Mouse (Mus musculus) heart, embryonic 14.5 days (tissue): ENCODE results near the gene Megf8. TPM values are rescaled to one million over a fixed set of nuclear protein-coding genes. Genes with fewer than 3 reads are reported as not detected.
A peak's percentile ranks its signal among the peaks of the same experiment; 100 is the strongest.

Source experiments
- ATAC-seq: fragments of 200-750 bp; cut with Nextera tagmentation; 2 replicates; pipeline ENCODE4 v1.8.0; 2017; ENCODE audit warnings: low read depth, moderate TSS enrichment; ENCODE audit not compliant: insufficient number of reproducible peaks, insufficient read depth, low FRiP score
- H3K27ac ChIP-seq, 2 experiments: fragments of 200-500 bp in 1 of 2; fragments of 300-500 bp in 1 of 2; sonication (generic) in 1 of 2; replicated peaks in 1 of 2; 2 replicates each; pipeline ENCODE4 v1.5.1; 2012 to 2014; ENCODE audit warnings: low read depth in 2 of 2, low read length in 2 of 2, control low read depth in 1 of 2, mild to moderate bottlenecking in 1 of 2, mixed read lengths in 1 of 2; ENCODE audit not compliant: control insufficient read depth in 1 of 2, insufficient read depth in 1 of 2
- H3K27me3 ChIP-seq: fragments of 300-500 bp; sonication (generic); 2 replicates; pipeline ENCODE4 v1.6.1; 2014; ENCODE audit warnings: mild to moderate bottlenecking, low read length, control low read depth; ENCODE audit not compliant: control insufficient read depth, insufficient read depth
- H3K36me3 ChIP-seq: fragments of 300-500 bp; sonication (generic); 2 replicates; pipeline ENCODE4 v1.6.1; 2014; ENCODE audit warnings: mild to moderate bottlenecking, control low read depth, low read length, mixed read lengths; ENCODE audit not compliant: control insufficient read depth, insufficient read depth
- H3K4me1 ChIP-seq, 2 experiments: fragments of 200-500 bp in 1 of 2; fragments of 300-500 bp in 1 of 2; sonication (generic) in 1 of 2; 2 replicates each; pipeline ENCODE4 v1.6.1; 2012 to 2014; ENCODE audit warnings: low read length in 2 of 2, control low read depth in 1 of 2, mixed read lengths in 1 of 2; ENCODE audit not compliant: control insufficient read depth in 2 of 2, insufficient read depth in 2 of 2
- H3K4me2 ChIP-seq: fragments of 300-500 bp; sonication (generic); 2 replicates; pipeline ENCODE4 v1.6.1; 2014; ENCODE audit warnings: mild to moderate bottlenecking, low read length
- H3K4me3 ChIP-seq, 2 experiments: fragments of 200-500 bp in 1 of 2; fragments of 300-500 bp in 1 of 2; sonication (generic) in 1 of 2; 2 replicates each; pipeline ENCODE4 v1.5.1; 2012 to 2014; ENCODE audit warnings: low read length in 2 of 2, mild to moderate bottlenecking in 2 of 2, control low read depth in 1 of 2, low read depth in 1 of 2, moderate library complexity in 1 of 2; ENCODE audit not compliant: control insufficient read depth in 1 of 2, insufficient read depth in 1 of 2
- H3K9ac ChIP-seq: fragments of 300-500 bp; sonication (generic); 2 replicates; pipeline ENCODE4 v1.6.1; 2014; ENCODE audit warnings: mild to moderate bottlenecking, low read length
- H3K9me3 ChIP-seq: fragments of 300-500 bp; sonication (generic); 2 replicates; pipeline ENCODE4 v1.6.1; 2016; ENCODE audit warnings: low read length, control low read depth; ENCODE audit not compliant: control insufficient read depth
- WGBS: fragments of 180-500 bp; shearing (Covaris S2); extraction: QIAGEN DNeasy Blood & Tissue Kit; methylation state at CpG from one replicate; pipeline ENCODE4 v1.1.7; 2014; 5-methylcytosine and 5-hydroxymethylcytosine counted together
- polyA plus RNA-seq: library from polyadenylated mRNA; unstranded; fragments of >200 nt; fragmentation: Nextera tagmentation; extraction: Ambion mirVana; gene quantifications from 2 replicates; pipeline ENCODE4 v1.2.1, GENCODE M21; 2014

The Megf8 gene
- polyA plus RNA-seq, 1 experiment from 2014 or later, result 7.9 TPM

DNA sequence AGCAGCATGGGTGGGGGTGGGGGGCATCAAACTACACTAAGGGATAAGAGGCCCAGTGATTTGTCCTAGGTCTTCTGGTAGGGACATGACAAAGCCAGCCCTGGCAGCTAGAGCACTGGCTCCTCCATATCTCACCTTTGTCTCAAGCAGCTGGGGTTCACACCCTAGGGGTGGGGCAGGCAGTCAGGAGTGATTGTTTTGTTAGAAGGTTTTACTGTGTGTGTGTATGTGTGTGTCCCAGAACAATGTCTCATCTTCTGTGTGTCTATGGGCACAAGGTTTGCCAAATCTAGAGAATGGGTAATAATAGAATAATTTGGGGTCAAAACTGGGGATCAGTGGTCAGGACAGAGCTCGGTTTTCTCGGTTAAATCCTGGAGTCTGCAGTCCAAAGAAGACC lies 11.5 kb upstream of the Megf8 start:
- no peak for ATAC-seq
- WGBS, result 0% methylated on average over 2 of the region's 2 CpGs
- Histone ChIP-seq H3K27me3 (peaks cover 34% of the 10 kb centered on the region), H3K9ac (no peak overlapping the region), H3K9me3 (no peaks in the 10 kb centered on the region), H3K4me1 (peaks cover 0 to 8% of the 10 kb centered on the region in 2 experiments; a peak in 3 of 4 replicates), H3K36me3 (no peaks in the 10 kb centered on the region), H3K27ac (no peak overlapping the region), H3K4me3 (peak overlapping the region; percentile 50 to 55), H3K4me2 (peak overlapping the region; percentile 87)

DNA sequence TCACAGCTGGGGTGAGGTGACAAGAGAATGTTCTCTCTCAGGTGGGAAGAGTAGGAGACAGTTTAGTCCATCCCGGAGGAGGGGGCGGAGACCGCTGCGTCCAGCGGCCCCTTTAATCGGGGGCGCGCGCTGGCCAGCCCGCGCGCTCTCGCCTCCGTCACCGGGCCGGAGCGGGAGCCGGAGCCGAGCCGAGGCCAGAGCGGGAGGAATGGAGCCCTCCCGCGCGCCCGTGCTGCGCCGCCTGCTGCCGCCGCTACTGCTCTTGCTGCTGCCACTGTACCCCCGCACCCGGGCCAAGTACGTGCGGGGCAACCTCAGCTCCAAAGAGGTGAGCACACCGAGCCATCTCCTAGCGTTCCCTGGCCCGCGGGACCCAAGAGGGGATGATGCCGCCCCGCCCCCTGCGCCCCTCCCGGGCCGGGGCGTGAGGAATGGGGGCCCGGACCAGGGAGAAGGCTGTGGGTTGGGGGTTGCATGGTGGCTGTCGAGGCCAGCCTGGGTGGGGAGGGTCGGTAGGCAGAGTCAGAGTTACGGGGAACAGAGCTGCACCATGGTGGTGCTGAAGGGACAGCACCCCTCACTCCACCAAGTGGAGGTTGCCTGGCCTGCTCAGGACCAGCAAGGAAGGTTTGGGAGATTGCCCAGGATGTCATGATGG lies 10.9 kb upstream of the Megf8 start, which contains the start of gene Tmem145:
Tmem145 (plus strand) TSS at position 151 of the 658 bp plus-strand sequence.
- 0% methylated on average over 42 of the region's 47 CpGs for WGBS
- Histone ChIP-seq H3K4me3 (peak within 1 kb of the TSS; percentile 50 to 55), H3K4me1 (peaks cover 0 to 8% of the 10 kb centered on the region in 2 experiments; a peak in 3 of 4 replicates), H3K27ac (no peak within 1 kb of the TSS), H3K4me2 (peak within 1 kb of the TSS; percentile 87), H3K9me3 (no peaks in the 10 kb centered on the region), H3K27me3 (peaks cover 36% of the 10 kb centered on the region), H3K9ac (no peak within 1 kb of the TSS), H3K36me3 (no peaks in the 10 kb centered on the region)
- ATAC-seq, result no peak

DNA sequence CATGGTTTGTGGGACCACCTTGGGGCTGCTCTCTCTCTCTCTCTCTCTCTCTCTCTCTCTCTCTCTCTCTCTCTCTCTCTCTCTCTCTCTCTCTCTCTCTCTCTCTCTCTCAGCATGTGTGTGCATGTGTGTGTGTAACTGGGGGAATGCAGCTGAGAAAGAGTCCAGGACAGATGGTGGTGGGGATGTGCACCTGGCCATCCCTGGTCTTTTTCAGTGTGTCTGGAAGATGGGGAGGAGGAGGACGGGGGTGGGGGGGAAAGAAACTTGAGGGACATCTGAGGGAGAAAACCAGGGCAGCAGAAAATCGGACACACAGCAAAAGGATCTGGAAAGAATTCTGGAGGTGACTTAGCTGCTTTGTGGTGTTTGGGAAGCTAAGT lies 10.4 kb upstream of the Megf8 start:
- no peak overlapping the region for H3K4me3 ChIP-seq
- ATAC-seq, result no peak

DNA sequence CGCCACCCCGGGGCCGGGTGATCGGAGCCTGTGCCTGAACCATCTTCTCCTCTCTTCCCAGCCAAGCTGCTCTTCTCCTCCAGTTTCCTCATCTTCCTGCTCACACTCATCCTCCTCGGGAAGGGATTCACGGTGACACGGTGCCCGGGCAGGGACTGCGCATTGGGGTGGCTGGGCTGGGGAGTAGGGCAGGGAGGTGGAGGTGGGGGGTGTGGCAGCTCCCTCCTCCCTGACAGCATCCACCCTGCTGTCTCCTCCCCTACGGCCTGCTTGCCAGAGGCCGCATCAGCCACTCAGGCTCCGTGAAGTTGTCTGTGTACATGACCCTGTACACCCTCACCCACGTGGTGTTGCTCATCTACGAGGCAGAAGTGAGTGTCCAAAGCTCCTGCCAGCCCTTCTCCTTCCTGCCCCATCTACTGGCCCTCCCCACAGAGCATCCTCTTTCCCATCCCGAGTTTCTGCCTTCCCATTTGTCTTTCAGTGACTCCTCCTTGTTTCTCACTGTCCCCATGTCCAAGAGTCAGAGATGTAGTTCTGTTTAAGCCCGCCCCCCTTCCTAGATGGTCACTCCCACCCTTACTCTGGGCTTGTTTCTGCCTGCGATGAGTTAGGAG lies 8.2 kb upstream of the Megf8 start:
- no peak overlapping the region for H3K27ac ChIP-seq
- no peak overlapping the region for H3K4me3 ChIP-seq
- H3K9ac ChIP-seq, result no peak overlapping the region
- 53% methylated on average over 17 of the region's 17 CpGs for WGBS
- peaks cover 63% of the 10 kb centered on the region for H3K27me3 ChIP-seq
- ATAC-seq, result no peak
- no peaks in the 10 kb centered on the region for H3K9me3 ChIP-seq
- H3K4me2 ChIP-seq, result no peak overlapping the region
- H3K4me1 ChIP-seq, result peaks cover 0 to 8% of the 10 kb centered on the region in 2 experiments; a peak in 3 of 4 replicates
- no peaks in the 10 kb centered on the region for H3K36me3 ChIP-seq

More for the DNA sequence above, 10.4 kb upstream of the Megf8 start:
- peaks cover 0 to 8% of the 10 kb centered on the region in 2 experiments; a peak in 3 of 4 replicates for H3K4me1 ChIP-seq
- 51% methylated on average over 2 of the region's 2 CpGs for WGBS
- no peaks in the 10 kb centered on the region for H3K9me3 ChIP-seq
- H3K27ac ChIP-seq, result no peak overlapping the region
- no peak overlapping the region for H3K4me2 ChIP-seq
- H3K27me3 ChIP-seq, result peaks cover 41% of the 10 kb centered on the region
- H3K9ac ChIP-seq, result no peak overlapping the region
- H3K36me3 ChIP-seq, result no peaks in the 10 kb centered on the region

DNA sequence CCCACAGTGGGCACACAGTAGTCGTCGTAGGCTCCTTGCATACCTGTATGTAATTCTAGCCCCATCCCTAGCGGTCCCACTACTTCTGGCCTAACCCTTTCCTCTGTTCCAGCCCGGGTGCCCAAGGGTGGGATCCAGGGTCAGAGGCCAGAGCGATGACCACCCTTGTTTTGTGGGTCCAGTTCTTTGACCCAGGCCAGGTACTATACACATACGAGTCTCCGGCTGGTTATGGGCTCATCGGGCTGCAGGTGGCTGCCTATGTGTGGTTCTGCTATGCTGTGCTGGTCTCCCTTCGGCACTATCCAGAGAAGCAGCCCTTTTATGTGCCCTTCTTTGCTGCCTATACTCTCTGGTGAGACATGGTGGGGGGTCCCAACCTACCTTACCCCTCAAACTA lies 7.5 kb upstream of the Megf8 start:
- no peak for ATAC-seq
- 79% methylated on average over 9 of the region's 9 CpGs for WGBS

DNA sequence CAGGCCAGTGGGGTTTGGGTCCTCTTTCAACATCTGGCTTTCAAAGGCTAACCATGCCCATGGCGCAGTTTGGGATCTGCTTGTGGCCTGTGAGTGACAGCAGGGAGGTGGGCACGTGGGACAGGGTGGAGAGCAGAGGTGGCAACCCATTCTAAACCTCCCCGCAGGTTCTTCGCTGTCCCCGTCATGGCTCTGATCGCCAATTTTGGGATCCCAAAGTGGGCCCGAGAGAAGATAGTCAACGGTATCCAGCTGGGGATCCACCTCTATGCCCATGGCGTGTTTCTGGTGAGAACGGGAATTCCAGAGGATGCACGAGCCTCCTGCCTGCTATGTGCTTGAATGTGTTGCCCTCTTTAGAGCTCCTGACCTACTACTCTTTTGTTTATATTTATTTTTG lies 5.8 kb upstream of the Megf8 start:
- WGBS, result 70% methylated on average over 11 of the region's 11 CpGs
- no peaks in the 10 kb centered on the region for H3K9me3 ChIP-seq
- H3K4me1 ChIP-seq, result peaks cover 5 to 17% of the 10 kb centered on the region in 2 experiments
- no peak overlapping the region for H3K27ac ChIP-seq
- no peak overlapping the region for H3K4me3 ChIP-seq
- H3K9ac ChIP-seq, result no peak overlapping the region
- H3K27me3 ChIP-seq, result peaks cover 82% of the 10 kb centered on the region
- ATAC-seq, result no peak
- H3K4me2 ChIP-seq, result no peak overlapping the region
- H3K36me3 ChIP-seq, result no peaks in the 10 kb centered on the region

More for the DNA sequence above, 7.5 kb upstream of the Megf8 start:
- Histone ChIP-seq H3K9ac (no peak overlapping the region), H3K27ac (no peak overlapping the region), H3K9me3 (no peaks in the 10 kb centered on the region), H3K4me3 (no peak overlapping the region), H3K27me3 (peaks cover 70% of the 10 kb centered on the region), H3K4me2 (no peak overlapping the region), H3K36me3 (no peaks in the 10 kb centered on the region), H3K4me1 (peaks cover under 1 to 8% of the 10 kb centered on the region in 2 experiments; a peak in 3 of 4 replicates)

DNA sequence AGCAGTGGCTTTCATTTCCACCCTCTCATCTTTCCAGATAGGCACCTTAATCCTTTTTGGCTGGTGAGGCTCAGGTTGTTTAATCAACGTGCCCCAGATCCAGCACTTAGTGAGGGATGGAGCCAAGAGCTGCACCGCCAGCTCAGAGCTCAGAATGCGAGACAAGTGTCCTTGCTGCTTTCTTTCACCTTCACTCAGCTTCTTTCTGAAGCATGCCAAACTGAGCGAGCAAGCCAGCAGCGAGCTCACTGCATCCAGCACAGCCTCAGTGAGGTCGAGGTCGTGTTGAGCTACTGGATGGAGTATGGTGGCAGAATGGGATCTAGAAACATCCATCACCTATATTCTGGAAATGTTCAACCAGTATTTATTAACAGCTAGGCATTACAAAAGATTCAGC lies 3.6 kb upstream of the Megf8 start:
- peaks cover 64% of the 10 kb centered on the region for H3K27me3 ChIP-seq
- H3K4me3 ChIP-seq, result no peak overlapping the region
- no peak overlapping the region for H3K4me2 ChIP-seq
- H3K9me3 ChIP-seq, result no peaks in the 10 kb centered on the region
- 26% methylated on average over 7 of the region's 7 CpGs for WGBS
- ATAC-seq, result no peak
- no peak overlapping the region for H3K9ac ChIP-seq
- H3K36me3 ChIP-seq, result no peaks in the 10 kb centered on the region
- H3K27ac ChIP-seq, result no peak overlapping the region
- H3K4me1 ChIP-seq, result peaks cover 9 to 23% of the 10 kb centered on the region in 2 experiments
